Mouse (Mus musculus): Measurements from ENCODE around the gene Ly6g5b.

- TF ChIP-seq CHD2 (IDR thresholded peaks at IDR 0.05; ENCODE audit: low read depth, low read length) (no peak), MAFK (IDR thresholded peaks at IDR 0.05; ENCODE audit: insufficient read depth, low read depth, low read length) (no peak), ZNF384 (IDR thresholded peaks at IDR 0.05; ENCODE audit: low read depth, low read length) (no peak), ZC3H11A (IDR thresholded peaks at IDR 0.05; ENCODE audit: borderline replicate concordance, low read depth, low read length) (no peak)
Measured at GRCm38 (mm10) chr17:35079778-35080177, 35.5 kb downstream of the Ly6g5b start.

Data from ES-E14 (cell line).